Mouse (Mus musculus): ENCODE data around the gene Fgfr2. TPM values are rescaled to one million over a fixed set of nuclear protein-coding genes. Genes with fewer than 3 reads are reported as not detected.
"Not testable (repeated sequence)": the region's sequence is repeated elsewhere in the genome, so short reads cannot be mapped to it uniquely, and the experiment has no call there.

The Fgfr2 gene
- polyA plus RNA-seq, 1 experiment from 2014 or later: 24.9 TPM

DNA sequence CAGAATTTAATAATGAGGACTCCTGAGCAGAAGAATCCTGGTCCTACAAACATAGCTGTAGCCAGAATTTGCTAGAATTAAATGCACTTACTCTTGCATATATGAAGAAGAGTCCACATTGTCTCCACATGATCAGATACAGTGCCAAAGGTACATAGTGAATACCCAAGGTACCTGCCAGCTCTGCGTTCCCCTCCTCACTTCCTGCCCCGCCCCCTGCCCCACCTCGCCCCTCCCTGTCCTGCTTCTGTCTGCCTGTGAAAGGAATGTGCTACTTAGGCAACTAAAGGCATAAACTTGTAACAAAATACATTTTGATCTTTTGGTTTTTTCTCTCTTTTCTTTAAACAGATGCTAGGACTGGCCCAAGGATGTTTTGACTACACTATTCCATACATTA is 1686.1 kb downstream of the Fgfr2 start:
- Histone ChIP-seq H3K4me1 (ENCODE audit: control insufficient read depth, insufficient read depth, low read length) (no peaks in the 10 kb centered on the region), H3K9ac (ENCODE audit: low read depth, low read length) (no peak overlapping the region), H3K4me3 (ENCODE audit: low read depth, low read length) (no peak overlapping the region), H3K36me3 (ENCODE audit: control insufficient read depth, insufficient read depth, low read length) (no peaks in the 10 kb centered on the region), H3K9me3 (replicated peaks; ENCODE audit: control insufficient read depth, low read length) (no peaks in the 10 kb centered on the region), H3K4me2 (no peak overlapping the region), H3K27ac (ENCODE audit: low read depth, low read length) (no peak overlapping the region), H3K27me3 (ENCODE audit: control insufficient read depth, insufficient read depth, low read length) (no peaks in the 10 kb centered on the region)
- no peak for ATAC-seq (replicated peaks; ENCODE audit: insufficient number of reproducible peaks, low FRiP score, low TSS enrichment)
- WGBS (ENCODE audit: insufficient replicate concordance): 68% methylated on average over 3 of the region's 3 CpGs

DNA sequence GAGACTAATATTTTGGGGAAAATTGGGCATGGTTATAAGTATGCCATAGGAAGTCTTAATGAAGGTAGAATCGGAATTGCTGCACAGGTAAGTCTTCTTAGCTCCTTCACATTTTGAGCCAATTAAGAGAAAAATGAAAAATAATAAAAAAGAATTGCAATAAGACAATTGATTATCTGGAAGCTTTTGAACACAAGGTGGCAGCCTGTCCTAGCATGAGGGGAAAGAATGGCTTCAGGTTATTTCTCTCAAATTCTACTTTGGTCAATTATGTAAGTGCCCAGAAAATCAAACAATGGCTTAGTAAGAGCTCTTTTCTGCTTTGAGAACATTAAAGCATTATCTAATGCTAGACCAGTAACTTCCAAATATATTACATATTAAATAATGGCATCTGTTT is 1688.9 kb downstream of the Fgfr2 start:
- ATAC-seq (replicated peaks; ENCODE audit: insufficient number of reproducible peaks, low FRiP score, low TSS enrichment): no peak
- Histone ChIP-seq H3K4me3 (ENCODE audit: low read depth, low read length) (no peak overlapping the region), H3K36me3 (ENCODE audit: control insufficient read depth, insufficient read depth, low read length) (peaks cover 6% of the 10 kb centered on the region), H3K4me1 (ENCODE audit: control insufficient read depth, insufficient read depth, low read length) (no peaks in the 10 kb centered on the region), H3K9ac (ENCODE audit: low read depth, low read length) (no peak overlapping the region), H3K27me3 (ENCODE audit: control insufficient read depth, insufficient read depth, low read length) (no peaks in the 10 kb centered on the region), H3K4me2 (no peak overlapping the region), H3K27ac (ENCODE audit: low read depth, low read length) (no peak overlapping the region), H3K9me3 (replicated peaks; ENCODE audit: control insufficient read depth, low read length) (no peaks in the 10 kb centered on the region)
- WGBS (ENCODE audit: insufficient replicate concordance): 58% methylated on average over 1 of the region's 1 CpGs

DNA sequence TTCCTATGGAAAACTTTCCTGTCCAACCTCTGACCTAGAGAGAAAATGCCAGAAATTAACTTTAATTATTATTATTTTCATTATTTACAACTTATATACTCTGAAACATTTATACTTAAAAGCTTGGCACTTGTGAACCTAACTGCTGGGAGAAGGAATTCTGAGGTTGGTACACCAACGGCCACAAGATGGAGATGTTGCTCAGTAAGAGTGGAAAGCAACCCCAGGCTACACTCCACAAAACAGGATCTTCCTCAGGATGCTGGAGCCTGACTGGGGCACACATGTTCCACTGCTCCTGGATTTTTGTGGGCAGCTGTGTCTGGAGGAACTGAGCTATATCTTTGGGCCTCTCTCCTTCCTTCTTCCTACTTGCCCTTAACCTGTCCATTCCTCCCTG is 1690.9 kb downstream of the Fgfr2 start:
- Histone ChIP-seq H3K9ac (ENCODE audit: low read depth, low read length) (no peak overlapping the region), H3K27me3 (ENCODE audit: control insufficient read depth, insufficient read depth, low read length) (no peaks in the 10 kb centered on the region), H3K4me1 (ENCODE audit: control insufficient read depth, insufficient read depth, low read length) (no peaks in the 10 kb centered on the region), H3K9me3 (replicated peaks; ENCODE audit: control insufficient read depth, low read length) (no peaks in the 10 kb centered on the region), H3K27ac (ENCODE audit: low read depth, low read length) (no peak overlapping the region), H3K4me3 (ENCODE audit: low read depth, low read length) (no peak overlapping the region), H3K36me3 (ENCODE audit: control insufficient read depth, insufficient read depth, low read length) (peaks cover 8% of the 10 kb centered on the region), H3K4me2 (no peak overlapping the region)
- no peak; the same call in 1 of the 2 replicates for ATAC-seq (replicated peaks; ENCODE audit: insufficient number of reproducible peaks, low FRiP score, low TSS enrichment)
- WGBS (ENCODE audit: insufficient replicate concordance): 26% methylated on average over 1 of the region's 1 CpGs

DNA sequence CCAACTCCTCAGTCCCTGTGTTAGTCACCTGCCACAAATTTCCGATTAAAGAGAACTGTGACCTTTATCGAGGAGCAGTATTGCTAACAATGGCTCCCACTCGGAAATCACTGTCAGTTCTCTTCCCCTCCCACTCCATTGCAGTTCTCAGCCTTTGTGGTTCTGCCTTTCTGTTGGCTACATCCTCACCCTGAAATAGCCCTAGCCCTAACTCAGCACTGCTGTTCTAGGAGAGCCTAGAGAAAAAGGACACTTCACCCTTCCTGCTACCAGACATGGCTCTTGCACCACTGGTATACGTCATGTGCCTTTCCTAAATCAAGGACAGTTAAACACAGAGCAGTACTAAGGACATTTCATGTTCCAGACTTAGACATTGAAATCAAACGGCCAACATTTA is 1695.8 kb downstream of the Fgfr2 start:
- no peak for ATAC-seq (replicated peaks; ENCODE audit: insufficient number of reproducible peaks, low FRiP score, low TSS enrichment)
- no peak overlapping the region for H3K9ac ChIP-seq (ENCODE audit: low read depth, low read length)
- no peaks in the 10 kb centered on the region for H3K27me3 ChIP-seq (ENCODE audit: control insufficient read depth, insufficient read depth, low read length)
- no peaks in the 10 kb centered on the region for H3K9me3 ChIP-seq (replicated peaks; ENCODE audit: control insufficient read depth, low read length)
- H3K36me3 ChIP-seq (ENCODE audit: control insufficient read depth, insufficient read depth, low read length): peaks cover 8% of the 10 kb centered on the region
- 87% methylated on average over 5 of the region's 5 CpGs for WGBS (ENCODE audit: insufficient replicate concordance)
- no peaks in the 10 kb centered on the region for H3K4me1 ChIP-seq (ENCODE audit: control insufficient read depth, insufficient read depth, low read length)
- H3K27ac ChIP-seq (ENCODE audit: low read depth, low read length): no peak overlapping the region
- no peak overlapping the region for H3K4me2 ChIP-seq
- no peak overlapping the region for H3K4me3 ChIP-seq (ENCODE audit: low read depth, low read length)

DNA sequence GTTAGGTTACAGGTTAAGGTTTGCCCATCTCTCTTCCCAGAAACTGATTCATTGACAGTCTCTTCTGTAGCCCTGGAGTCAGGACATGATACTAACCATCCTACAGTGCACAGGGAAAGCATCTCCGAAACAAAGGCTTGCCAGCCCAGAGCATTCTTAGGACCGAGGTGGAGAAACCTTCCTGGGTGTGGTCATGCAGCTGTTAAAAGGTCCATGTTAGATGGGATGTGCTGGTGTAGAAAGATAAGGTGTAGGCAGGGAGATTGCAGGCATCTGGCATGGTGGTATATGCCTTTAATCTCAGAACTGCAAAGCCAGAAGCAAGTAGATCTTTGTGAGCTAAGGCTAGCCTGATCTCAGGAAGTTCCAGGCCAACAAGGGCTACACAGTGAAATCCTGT is 1698.2 kb downstream of the Fgfr2 start:
- Histone ChIP-seq H3K4me3 (ENCODE audit: low read depth, low read length) (no peak overlapping the region), H3K9ac (ENCODE audit: low read depth, low read length) (no peak overlapping the region), H3K27me3 (ENCODE audit: control insufficient read depth, insufficient read depth, low read length) (no peaks in the 10 kb centered on the region), H3K27ac (ENCODE audit: low read depth, low read length) (no peak overlapping the region), H3K36me3 (ENCODE audit: control insufficient read depth, insufficient read depth, low read length) (peaks cover 3% of the 10 kb centered on the region; the same call in 1 of the 2 replicates), H3K4me1 (ENCODE audit: control insufficient read depth, insufficient read depth, low read length) (no peaks in the 10 kb centered on the region), H3K4me2 (peak overlapping the region; percentile 11; the same call in 1 of the 2 replicates), H3K9me3 (replicated peaks; ENCODE audit: control insufficient read depth, low read length) (no peaks in the 10 kb centered on the region)
- peak; percentile 92 for ATAC-seq (replicated peaks; ENCODE audit: insufficient number of reproducible peaks, low FRiP score, low TSS enrichment)
- 46% methylated on average over 2 of the region's 2 CpGs for WGBS (ENCODE audit: insufficient replicate concordance)

DNA sequence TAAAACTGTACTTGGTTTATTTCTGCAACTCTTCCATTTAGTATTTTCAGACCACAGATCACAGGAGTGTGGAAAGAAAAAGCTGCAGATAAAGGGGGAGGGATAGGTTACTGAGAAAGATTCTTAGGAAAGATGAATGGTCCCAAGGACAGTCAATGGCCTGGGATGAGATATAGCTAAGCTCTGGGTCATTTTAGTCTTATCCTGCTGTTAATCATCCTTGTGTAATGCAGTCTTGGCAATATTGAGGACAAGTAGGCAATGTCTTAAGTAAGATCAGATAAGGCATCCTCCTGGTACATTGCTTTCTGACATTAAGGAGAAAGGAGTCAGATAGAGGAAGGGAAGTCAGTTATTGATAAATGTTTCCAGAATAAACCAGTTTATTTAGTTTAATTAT is 1705.5 kb downstream of the Fgfr2 start:
- Histone ChIP-seq H3K9ac (ENCODE audit: low read depth, low read length) (no peak overlapping the region), H3K27ac (ENCODE audit: low read depth, low read length) (no peak overlapping the region)
- ATAC-seq (replicated peaks; ENCODE audit: insufficient number of reproducible peaks, low FRiP score, low TSS enrichment): no peak

DNA sequence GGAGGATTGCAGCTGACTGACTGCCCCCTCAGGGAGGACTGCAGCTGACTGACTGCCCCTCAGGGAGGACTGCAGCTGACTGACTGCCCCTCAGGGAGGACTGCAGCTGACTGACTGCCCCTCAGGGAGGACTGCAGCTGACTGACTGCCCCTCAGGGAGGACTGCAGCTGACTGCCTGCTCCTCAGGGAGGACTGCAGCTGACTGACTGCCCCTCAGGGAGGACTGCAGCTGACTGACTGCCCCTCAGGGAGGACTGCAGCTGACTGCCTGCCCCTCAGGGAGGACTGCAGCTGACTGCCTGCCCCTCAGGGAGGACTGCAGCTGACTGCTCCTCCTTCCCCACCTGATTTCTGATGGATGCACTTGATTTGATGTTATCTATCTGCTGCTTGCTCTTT is 1706.4 kb downstream of the Fgfr2 start:
- H3K36me3 ChIP-seq (ENCODE audit: control insufficient read depth, insufficient read depth, low read length): not testable (repeated sequence)

More for the DNA sequence above, 1705.5 kb downstream of the Fgfr2 start:
- Histone ChIP-seq H3K27me3 (ENCODE audit: control insufficient read depth, insufficient read depth, low read length) (no peaks in the 10 kb centered on the region), H3K4me1 (ENCODE audit: control insufficient read depth, insufficient read depth, low read length) (no peaks in the 10 kb centered on the region), H3K9me3 (replicated peaks; ENCODE audit: control insufficient read depth, low read length) (no peaks in the 10 kb centered on the region), H3K4me2 (no peak overlapping the region), H3K4me3 (ENCODE audit: low read depth, low read length) (no peak overlapping the region), H3K36me3 (ENCODE audit: control insufficient read depth, insufficient read depth, low read length) (no peaks in the 10 kb centered on the region)

GRCm38 (mm10) chr7:131411941-131412270 is 1711.2 kb downstream of the Fgfr2 start:
- Histone ChIP-seq H3K4me3 (ENCODE audit: low read depth, low read length) (no peak overlapping the region), H3K4me1 (ENCODE audit: control insufficient read depth, insufficient read depth, low read length) (peaks cover 10% of the 10 kb centered on the region), H3K9me3 (replicated peaks; ENCODE audit: control insufficient read depth, low read length) (no peaks in the 10 kb centered on the region), H3K9ac (ENCODE audit: low read depth, low read length) (no peak overlapping the region), H3K27ac (ENCODE audit: low read depth, low read length) (no peak overlapping the region), H3K27me3 (ENCODE audit: control insufficient read depth, insufficient read depth, low read length) (no peaks in the 10 kb centered on the region), H3K4me2 (no peak overlapping the region; the same call in 1 of the 2 replicates), H3K36me3 (ENCODE audit: control insufficient read depth, insufficient read depth, low read length) (no peaks in the 10 kb centered on the region)
- 55% methylated on average over 2 of the region's 2 CpGs for WGBS (ENCODE audit: insufficient replicate concordance)
- ATAC-seq (replicated peaks; ENCODE audit: insufficient number of reproducible peaks, low FRiP score, low TSS enrichment): no peak

More for the DNA sequence above, 1706.4 kb downstream of the Fgfr2 start:
- not testable (repeated sequence) for H3K9ac ChIP-seq (ENCODE audit: low read depth, low read length); H3K27ac ChIP-seq (ENCODE audit: low read depth, low read length); H3K4me3 ChIP-seq (ENCODE audit: low read depth, low read length); H3K4me1 ChIP-seq (ENCODE audit: control insufficient read depth, insufficient read depth, low read length); H3K9me3 ChIP-seq (replicated peaks; ENCODE audit: control insufficient read depth, low read length); ATAC-seq (replicated peaks; ENCODE audit: insufficient number of reproducible peaks, low FRiP score, low TSS enrichment); H3K4me2 ChIP-seq; H3K27me3 ChIP-seq (ENCODE audit: control insufficient read depth, insufficient read depth, low read length)

DNA sequence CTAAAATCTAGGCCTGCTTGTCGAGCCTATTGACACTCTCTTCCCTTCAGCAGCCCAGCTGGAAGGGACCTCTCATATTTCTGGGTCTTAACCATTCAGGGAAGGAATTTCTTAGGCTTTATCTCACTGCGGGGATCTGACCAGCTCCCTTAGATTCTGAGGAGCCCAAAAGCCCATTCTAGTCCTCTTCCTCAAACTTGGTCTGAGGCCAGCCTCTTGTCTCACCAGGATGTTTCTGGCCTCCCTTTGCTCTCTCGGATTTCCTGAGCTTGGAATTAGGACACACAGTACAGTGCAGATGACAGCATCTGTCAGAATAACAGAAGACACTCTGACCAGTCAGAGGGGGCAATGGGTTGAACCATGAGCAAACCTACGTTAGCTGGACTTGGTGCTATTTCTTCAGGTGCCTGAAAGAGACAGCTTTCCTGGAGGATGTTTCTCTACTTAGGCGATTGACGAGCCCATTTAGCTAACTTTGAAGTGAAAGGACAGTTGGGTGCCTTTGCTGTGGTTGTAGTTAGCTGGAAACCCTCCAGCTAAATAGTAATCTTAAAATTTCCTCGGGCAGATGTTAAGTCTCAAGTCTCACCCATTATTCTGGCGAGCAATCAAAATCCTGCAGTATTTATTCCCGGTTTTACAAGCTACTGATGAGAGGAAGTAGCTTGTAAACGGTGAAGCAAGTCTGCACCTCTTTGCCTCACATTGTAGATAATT is 1711.8 kb downstream of the Fgfr2 start:
- no peaks in the 10 kb centered on the region for H3K27me3 ChIP-seq (ENCODE audit: control insufficient read depth, insufficient read depth, low read length)
- no peaks in the 10 kb centered on the region for H3K9me3 ChIP-seq (replicated peaks; ENCODE audit: control insufficient read depth, low read length)
- H3K36me3 ChIP-seq (ENCODE audit: control insufficient read depth, insufficient read depth, low read length): no peaks in the 10 kb centered on the region
- peak overlapping the region; percentile 98; the same call in 1 of the 2 replicates for H3K9ac ChIP-seq (ENCODE audit: low read depth, low read length)
- peak overlapping the region; percentile 77 for H3K4me2 ChIP-seq
- WGBS (ENCODE audit: insufficient replicate concordance): 48% methylated on average over 10 of the region's 10 CpGs
- ATAC-seq (replicated peaks; ENCODE audit: insufficient number of reproducible peaks, low FRiP score, low TSS enrichment): no peak
- H3K4me1 ChIP-seq (ENCODE audit: control insufficient read depth, insufficient read depth, low read length): peaks cover 10% of the 10 kb centered on the region
- no peak overlapping the region for H3K27ac ChIP-seq (ENCODE audit: low read depth, low read length)
- H3K4me3 ChIP-seq (ENCODE audit: low read depth, low read length): peak overlapping the region; percentile 99

All from heart, embryonic 11.5 days (tissue).